Mouse (Mus musculus) CD4-positive helper T cell, adult 2 months (primary cell): ENCODE results near the gene Kdelc2.

ENCODE experiments used
- DNase-seq: peaks from one replicate; pipeline ENCODE4 v3.0.0-alpha.2; 2012; ENCODE audit warnings: low read depth, missing footprints, low spot score

The Kdelc2 gene

GRCm38 (mm10) chr9:53384873-53385272 is 1.0 kb downstream of the Kdelc2 start:
- no peak for DNase-seq

GRCm38 (mm10) chr9:53387431-53387830 is 3.6 kb downstream of the Kdelc2 start:
- DNase-seq = no peak

- DNase-seq = no peak
Measured at GRCm38 (mm10) chr9:53389109-53389508, 5.3 kb downstream of the Kdelc2 start.

- DNase-seq = no peak
Measured at GRCm38 (mm10) chr9:53390136-53390535, 6.3 kb downstream of the Kdelc2 start.

- DNase-seq = peak; percentile 56
Measured at GRCm38 (mm10) chr9:53397685-53398387, 14.0 kb downstream of the Kdelc2 start.

- peak; percentile 83 for DNase-seq
Measured at GRCm38 (mm10) chr9:53398388-53398700, 14.5 kb downstream of the Kdelc2 start.

GRCm38 (mm10) chr9:53399537-53399936 is 15.7 kb downstream of the Kdelc2 start:
- no peak for DNase-seq

GRCm38 (mm10) chr9:53400696-53401095 is 16.9 kb downstream of the Kdelc2 start:
- no peak for DNase-seq

- no peak for DNase-seq
Measured at GRCm38 (mm10) chr9:53401146-53401545, 17.3 kb downstream of the Kdelc2 start.

- no peak for DNase-seq
Measured at GRCm38 (mm10) chr9:53402291-53402711, 18.5 kb downstream of the Kdelc2 start, which contains the start of gene 4930550C14Rik. TSS of gene 4930550C14Rik (plus strand) at chr9:53402325.

GRCm38 (mm10) chr9:53402991-53403390 is 19.2 kb downstream of the Kdelc2 start:
- DNase-seq = no peak

- DNase-seq = no peak
Measured at GRCm38 (mm10) chr9:53404050-53404752, 20.4 kb downstream of the Kdelc2 start.

- peak; percentile 93 for DNase-seq
Measured at GRCm38 (mm10) chr9:53404753-53405722, 21.2 kb downstream of the Kdelc2 start.

GRCm38 (mm10) chr9:53408548-53408947 is 24.7 kb downstream of the Kdelc2 start:
- DNase-seq = no peak

- DNase-seq = no peak
Measured at GRCm38 (mm10) chr9:53408953-53409361, 25.1 kb downstream of the Kdelc2 start.

GRCm38 (mm10) chr9:53409427-53409826 is 25.6 kb downstream of the Kdelc2 start:
- DNase-seq = no peak

- DNase-seq = no peak
Measured at GRCm38 (mm10) chr9:53422133-53422896, 38.5 kb downstream of the Kdelc2 start.

GRCm38 (mm10) chr9:53426726-53427125 is 42.9 kb downstream of the Kdelc2 start:
- no peak for DNase-seq

GRCm38 (mm10) chr9:53427638-53428037 is 43.8 kb downstream of the Kdelc2 start:
- DNase-seq = no peak

- no peak for DNase-seq
Measured at GRCm38 (mm10) chr9:53435830-53436570, 52.2 kb downstream of the Kdelc2 start.
